Mouse (Mus musculus) urinary bladder, adult 2 months (tissue): ENCODE data around the gene Gpr152. TPM values are rescaled to one million over a fixed set of nuclear protein-coding genes. Genes with fewer than 3 reads are reported as not detected.
"Not testable (repeated sequence)": the region's sequence is repeated elsewhere in the genome, so short reads cannot be mapped to it uniquely, and the experiment has no call there.

Source experiments
- DNase-seq: peaks from one replicate; pipeline ENCODE4 v3.0.0; 2022; ENCODE audit warnings: low spot score
- polyA plus RNA-seq: library from polyadenylated mRNA; depleted of rRNA; stranded (reverse); fragments of >200 nt; gene quantifications from 2 replicates; pipeline ENCODE4 v1.2.3, GENCODE M21; 2012

Gene Gpr152
- polyA plus RNA-seq, 1 experiment, result 0.04 TPM

DNA sequence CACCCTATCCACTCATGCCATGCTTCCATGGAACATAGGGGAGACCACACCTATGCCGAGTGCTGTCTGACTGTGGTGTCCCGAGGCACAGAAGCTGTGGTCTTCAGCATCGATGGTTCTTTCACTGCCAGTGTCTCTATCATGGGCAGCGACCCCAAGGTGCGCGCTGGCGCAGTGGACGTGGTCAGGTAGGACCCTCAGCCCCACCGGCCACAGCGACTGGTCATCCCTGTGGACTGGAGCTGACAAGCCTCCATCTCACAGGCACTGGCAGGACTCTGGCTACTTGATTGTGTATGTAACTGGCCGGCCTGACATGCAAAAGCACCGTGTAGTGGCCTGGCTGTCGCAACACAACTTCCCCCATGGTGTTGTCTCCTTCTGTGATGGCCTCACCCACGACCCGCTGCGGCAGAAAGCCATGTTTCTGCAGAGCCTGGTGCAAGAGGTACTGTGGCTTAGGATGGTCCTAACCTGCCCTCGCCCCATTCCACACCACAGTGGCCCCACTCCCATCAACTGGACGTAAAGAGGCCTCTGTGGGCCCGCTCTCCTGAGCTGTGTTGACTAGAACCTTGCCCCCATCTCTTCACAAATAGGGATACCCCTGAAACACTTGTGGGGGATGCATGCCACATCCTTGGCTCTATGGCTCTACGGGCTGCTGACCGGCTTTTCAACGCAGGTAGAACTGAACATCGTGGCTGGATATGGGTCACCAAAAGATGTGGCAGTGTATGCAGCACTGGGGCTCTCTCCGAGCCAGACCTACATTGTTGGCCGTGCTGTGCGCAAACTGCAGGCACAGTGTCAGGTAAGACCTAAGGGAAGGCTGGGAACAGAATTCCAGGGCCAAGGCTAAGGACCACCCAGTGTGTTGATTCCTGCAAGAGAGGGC lies 27.3 kb upstream of the Gpr152 start:
- no peak for DNase-seq

DNA sequence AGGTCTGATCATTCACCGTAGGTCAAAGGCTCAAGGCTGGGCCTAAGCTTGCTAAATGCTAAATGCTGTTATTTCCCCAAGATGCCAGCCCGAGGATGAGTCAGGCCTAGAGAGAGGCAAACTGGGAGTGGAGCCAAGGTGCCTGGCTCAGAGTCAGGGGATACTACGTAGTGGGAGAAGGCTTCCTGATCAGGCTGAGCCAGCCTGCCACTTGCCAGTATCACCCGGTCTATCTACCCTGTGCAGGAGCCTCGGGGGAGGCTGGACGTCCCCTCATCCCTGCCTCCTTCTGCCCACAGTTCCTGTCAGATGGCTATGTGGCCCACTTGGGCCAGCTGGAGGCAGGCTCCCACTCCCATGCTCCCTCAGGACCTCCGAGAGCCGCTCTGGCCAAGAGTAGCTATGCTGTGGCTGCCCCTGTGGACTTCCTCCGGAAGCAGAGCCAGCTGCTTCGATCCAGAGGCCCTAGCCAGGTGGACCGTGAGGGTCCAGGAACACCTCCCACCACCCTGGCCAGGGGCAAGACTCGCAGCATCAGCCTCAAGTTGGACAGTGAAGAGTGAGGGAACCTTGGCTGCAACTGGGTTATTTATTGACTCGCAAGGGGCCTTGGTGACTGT lies 26.3 kb upstream of the Gpr152 start:
- DNase-seq, result peak; percentile 65

DNA sequence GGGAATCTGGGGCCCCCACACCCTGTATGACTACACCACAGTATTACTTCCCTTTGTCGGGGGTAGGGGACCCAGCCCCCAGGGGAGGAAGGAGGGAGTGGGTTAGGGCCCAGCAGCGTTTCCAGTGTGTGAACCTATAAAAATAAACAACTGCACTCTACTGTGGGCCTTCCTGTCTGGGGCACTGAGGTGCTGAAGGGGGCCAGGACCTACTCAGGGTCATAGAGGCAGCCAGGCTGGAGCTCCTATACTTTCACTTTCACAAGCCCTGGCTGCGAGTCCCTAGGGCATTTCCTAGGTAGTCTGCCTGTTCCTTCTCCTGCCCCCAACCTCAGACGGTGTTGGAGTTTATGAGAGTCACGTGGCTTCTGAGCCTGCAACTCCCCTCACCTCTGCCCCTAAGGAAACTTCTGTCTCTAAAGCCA lies 25.8 kb upstream of the Gpr152 start:
- DNase-seq, result no peak

DNA sequence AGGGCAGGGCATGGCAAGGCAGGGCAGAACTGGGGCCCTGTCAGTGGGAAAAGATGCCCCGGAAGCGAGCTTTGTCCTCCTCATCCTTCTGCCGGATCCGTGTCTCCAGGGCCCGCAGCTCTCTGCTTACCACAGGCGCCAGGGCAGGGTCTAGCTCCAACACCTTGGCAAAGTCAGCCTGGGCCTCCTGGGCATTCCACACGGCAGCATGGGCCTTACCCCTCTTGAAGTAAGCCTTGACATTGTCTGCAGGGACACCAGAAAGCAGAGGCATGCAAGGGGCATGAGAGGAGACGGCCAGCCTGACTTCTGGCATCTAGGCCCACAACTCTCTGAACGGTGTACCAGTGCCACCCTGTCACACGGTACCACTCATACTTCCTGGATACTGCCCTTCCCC lies 25.0 kb upstream of the Gpr152 start:
- no peak for DNase-seq

DNA sequence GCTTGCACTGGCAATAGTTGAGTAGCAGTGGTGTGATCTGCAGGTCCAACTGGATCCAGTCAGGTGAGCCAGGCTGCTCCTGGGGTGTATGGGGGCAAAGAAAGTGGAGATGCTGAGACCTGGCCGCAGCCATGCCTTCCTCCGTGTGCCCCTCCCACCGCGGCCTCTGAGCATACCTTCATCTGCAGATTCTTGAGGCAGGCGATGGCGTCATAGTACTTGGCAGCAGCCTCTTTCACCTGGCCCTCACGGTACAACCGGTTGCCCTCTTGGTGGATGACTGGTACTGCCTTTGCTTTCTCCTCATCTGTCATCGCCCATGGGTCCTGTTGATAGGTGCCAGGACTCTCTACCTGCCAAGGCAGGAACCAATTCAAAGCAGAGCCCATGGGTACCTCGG lies 24.4 kb upstream of the Gpr152 start:
- DNase-seq, result no peak

DNA sequence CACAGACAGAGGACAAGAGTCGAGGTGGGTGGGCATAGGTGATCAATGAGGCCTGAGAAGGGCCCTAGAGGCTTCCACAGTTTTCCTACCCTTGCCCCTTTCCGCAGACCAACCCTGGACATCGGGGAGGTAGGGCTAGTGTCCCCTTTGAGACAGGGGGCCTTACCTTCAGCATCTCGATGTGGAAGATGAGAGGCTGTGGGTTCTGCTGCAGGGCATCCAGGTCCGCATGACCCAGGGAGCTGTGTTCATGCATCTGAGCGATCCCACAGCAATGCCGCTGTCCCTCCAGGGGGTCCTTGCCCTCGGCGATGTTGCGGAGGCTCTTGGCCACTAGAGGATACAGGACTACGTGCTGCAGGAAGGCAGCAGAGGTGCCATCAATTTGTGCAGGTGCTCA lies 23.8 kb upstream of the Gpr152 start:
- no peak for DNase-seq

DNA sequence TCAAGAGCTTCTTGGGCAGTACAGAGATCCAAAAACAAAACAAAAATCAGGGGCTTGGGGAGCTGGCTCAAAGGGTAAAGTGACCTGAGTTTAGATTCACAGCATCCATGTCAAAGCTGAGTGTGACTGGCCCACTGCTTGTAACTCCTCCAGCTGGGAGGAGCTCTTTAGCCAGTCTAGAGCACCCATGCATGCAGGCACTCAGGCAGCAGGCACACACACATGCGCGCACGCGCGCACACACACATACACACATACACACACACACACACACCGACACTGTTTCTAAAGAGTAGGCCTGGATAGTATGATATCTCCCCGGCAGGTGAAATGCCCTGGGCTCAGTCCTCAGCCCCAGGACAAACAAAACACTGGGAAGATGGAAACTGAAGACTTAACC lies 22.6 kb upstream of the Gpr152 start:
- DNase-seq, result no peak

DNA sequence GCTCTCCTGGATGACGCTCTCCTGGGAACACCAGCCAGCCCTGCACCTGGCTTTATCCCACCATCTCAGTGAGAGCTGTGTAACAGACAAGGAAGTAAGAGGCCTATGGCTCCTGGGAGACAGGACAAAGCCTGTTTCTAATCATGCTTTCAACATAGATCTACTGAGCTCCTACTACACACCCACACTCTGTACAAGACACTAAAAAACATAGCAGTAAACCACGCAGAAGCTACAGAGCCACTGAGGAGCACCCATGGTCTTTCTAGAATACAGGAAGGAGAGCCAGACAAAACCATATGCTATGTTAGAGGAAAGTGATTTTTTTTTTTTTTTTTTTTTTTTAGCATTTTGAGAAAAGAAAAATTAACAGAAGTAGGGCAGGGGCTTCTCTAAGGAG lies 21.2 kb upstream of the Gpr152 start:
- no peak for DNase-seq

DNA sequence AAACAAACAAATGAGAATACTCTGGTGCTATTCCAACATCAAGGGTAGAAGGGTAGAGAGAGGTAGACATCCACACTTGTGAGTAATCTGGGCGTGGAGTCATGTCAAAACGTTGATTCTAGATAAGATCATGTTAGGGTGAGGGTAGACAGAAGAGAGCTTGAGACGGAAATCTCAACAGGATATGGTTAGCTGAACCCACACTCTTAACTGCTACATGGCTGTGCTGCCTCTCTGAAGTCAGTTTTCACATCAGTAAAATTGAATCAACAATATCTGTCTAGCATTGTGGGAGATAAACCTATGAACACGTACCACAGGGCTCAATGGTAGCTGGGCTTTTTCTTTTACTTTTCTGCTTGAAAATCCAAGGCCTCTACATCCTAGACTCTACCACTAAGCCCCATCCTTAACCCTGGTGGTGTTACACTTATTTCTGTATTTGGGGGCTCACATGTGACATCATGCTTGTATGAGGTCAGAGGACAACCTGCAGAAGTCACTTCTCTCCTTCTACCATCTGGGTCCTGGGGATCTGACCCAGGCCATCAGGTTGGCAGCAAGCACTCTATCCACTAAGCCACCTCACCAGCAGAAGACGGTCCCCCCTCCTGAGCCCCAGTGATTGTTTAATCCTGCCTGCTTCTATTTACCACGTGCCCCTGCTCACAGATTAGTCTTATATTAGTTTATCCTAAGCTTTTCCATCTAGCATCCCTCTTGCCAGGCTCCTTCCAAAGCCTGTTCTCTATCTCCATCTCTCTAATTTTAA lies 19.7 kb upstream of the Gpr152 start:
- no peak for DNase-seq

DNA sequence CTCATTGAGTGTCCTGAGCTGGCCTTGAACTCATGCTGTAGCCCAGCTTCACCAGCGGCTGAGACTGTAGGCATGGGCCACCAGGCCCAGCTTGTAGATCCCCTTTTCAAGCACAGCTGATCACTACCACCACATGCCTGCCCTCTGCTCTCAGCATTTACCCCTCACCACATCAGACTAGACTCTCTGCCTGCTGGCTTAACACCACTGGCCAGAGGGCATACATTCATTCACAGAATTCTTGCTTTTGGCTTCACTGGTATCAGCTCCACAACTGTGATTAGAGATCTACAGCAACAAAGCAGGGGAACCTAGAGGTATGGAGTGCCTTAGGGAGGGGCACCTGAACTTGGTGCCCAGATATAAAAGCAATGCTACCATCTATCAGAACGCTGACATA lies 19.1 kb upstream of the Gpr152 start:
- no peak for DNase-seq

DNA sequence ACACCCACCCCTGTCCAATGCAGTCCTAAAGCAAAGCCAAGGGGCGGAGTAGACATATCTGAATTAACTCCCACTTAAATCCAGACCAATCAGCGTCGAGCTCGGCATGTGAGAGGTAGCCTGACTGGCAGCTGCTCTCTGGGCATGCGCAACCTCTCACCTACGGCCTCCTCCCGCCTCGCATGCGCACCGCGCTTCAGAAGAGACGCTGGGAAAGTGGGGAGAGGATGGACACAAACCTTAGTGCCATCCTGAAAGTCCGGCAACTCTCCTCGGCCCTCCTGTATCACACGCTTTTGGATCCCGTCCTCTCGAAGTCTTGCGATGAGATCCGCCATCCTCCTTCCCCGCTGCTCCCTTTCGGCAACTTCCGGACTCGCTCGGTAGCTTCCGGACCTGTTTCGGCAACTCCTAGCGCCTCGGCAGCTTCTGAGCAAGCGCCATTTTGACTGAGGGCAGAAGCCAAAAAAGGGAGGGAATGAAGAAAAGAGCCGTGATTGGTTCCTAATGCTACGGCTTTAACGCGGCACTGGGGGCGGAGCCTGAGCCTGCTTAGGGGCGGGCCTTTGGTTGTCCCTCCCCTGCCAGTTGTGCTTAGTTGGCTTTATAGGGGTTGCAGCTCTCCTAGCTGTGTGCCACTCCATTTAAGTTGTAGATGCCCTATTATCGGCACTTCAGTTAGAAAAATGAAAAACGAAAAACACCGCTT lies 18.3 kb upstream of the Gpr152 start:
- DNase-seq, result peak; percentile 90

DNA sequence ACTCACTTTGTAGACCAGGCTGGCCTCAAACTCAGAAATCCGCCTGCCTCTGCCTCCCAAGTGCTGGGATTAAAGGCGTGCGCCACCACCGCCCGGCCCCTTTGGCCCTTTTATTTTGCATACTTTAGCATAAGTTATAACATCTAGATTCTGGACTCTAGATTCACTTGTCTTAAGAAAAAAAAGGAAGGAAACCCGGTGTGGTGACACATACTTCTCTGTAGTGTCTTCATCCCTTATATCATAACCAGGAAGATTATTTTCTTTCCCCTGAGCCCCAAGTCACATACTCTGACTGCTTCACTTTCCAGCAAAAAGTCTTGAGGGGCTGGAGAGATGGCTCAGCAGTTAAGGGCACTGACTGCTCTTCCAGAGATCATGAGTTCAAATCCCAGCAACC lies 17.7 kb upstream of the Gpr152 start:
- not testable (repeated sequence) for DNase-seq

DNA sequence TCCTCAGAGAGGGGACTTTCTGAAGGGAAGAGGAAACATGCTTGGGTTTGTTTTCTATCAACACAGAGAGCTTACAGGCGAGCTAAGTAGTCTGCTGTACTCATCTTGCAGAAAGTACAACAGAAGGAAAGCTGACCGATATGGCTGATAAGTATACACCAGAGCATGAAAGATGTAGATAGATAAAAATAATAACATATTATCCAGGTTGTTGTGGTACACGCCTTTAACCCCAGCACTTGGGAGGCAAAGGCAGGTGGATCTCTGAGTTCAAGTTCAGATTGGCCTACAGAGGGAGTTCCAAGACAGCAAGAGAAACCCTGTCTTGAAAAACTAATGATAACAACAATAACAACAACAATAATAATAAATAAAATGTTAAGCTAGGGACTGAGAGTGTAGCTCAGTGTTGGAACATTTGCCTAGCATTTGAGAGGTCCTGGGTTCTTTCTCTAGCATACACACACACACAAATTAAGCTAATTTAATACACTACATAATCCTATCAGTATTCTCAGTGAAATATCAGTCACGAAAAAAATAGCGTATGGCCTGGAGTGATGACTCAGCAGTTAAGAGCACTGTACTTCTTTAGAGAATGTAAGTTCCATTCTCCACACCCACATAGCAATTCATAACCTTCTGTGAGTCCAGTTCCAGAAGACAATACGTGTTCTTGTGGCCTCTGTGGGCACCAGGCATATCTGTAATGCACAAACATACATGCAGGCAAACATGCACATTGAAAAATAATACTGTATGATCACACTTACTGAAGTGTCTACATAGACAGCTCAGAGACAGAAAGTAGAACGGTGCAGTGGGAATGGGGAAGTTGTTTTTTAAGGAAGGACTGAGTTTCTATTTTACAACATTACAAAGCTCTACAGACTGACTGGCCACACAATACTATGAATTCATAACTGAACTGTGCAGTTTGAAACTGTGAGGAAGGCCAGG lies 16.9 kb upstream of the Gpr152 start:
- no peak for DNase-seq

DNA sequence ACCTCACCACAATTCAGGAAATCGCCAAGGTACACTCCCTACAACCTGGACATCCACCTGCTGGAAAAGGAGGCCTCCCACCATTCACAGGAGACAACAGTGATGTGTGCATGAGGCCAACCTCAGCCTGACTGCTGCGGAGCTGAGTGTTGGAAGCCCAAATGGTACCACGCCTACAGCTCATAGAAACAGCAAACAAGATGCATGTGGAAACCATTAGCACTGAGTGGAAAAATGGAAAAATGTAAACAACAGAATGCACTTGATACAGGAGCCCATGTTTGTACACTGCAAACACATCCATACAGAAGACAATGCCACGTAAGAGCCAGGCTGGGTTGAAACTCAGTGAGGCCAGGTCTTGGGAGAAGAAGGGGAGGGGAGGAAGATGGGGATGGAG lies 15.2 kb upstream of the Gpr152 start:
- no peak for DNase-seq

DNA sequence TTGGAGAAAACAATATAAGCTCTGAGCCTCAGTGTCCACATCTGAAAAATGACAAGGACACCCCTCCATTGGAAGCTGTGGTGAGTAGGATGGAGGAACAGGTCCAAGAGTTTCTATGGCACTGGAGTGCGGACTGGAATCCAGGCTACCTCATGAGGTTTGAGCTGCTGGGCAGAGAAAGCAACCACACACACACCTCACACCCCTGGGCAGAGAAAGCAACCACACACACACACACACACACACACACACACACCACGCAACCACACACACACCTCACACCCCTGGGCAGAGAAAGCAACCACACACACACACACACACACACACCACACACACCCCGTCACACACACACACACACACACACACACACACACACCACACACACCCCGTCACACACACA lies 14.3 kb upstream of the Gpr152 start:
- not testable (repeated sequence) for DNase-seq

DNA sequence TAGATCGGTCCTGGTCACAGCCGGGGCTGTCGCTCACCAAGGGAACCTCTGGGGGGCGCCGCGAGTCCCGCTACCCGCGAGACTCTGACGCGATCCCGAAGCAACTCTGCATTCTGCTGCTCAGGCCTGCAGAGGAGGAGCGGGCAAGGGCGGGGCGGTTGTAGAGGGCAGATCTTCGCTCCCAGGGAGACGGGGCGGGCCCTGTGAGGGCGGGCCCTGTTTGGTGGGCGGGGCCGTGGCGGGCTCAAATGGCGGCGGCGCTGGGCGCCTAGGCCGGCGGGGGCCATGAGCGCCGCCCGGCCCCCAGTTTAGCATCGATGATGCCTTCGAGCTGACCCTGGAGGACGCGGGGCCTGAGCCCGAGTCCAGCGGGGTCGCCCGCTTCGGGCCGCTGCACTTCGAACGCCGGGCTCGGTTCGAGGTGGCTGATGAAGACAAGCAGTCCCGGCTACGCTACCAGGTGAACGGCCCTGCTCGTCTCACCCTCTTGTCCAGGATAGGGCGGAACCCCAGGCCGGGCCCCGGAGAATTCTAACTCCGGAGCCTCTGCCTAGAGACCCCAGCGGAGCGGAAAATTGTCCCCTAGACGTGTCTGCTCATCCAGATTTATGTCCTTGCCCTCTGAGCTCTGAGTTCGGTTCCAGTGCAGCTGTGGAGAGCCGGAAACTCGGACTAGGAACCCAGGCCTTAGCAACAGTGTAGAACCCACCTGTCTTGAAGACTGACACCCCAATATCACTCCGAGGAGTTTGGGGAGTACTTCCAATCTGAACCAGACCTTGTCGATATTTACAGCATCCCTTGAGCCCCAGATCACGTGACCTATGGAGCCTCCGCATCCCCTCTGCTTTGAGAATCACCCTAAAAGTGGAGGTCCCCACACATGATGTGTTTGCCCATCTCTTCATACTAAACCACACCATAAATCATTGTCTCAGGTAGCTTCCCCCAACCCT lies 13.6 kb upstream of the Gpr152 start, which contains the start of gene Aip:
Gene Aip, minus strand, starts transcription at position 118 of the 956 bp plus-strand sequence.
- DNase-seq, result peak; percentile 94

DNA sequence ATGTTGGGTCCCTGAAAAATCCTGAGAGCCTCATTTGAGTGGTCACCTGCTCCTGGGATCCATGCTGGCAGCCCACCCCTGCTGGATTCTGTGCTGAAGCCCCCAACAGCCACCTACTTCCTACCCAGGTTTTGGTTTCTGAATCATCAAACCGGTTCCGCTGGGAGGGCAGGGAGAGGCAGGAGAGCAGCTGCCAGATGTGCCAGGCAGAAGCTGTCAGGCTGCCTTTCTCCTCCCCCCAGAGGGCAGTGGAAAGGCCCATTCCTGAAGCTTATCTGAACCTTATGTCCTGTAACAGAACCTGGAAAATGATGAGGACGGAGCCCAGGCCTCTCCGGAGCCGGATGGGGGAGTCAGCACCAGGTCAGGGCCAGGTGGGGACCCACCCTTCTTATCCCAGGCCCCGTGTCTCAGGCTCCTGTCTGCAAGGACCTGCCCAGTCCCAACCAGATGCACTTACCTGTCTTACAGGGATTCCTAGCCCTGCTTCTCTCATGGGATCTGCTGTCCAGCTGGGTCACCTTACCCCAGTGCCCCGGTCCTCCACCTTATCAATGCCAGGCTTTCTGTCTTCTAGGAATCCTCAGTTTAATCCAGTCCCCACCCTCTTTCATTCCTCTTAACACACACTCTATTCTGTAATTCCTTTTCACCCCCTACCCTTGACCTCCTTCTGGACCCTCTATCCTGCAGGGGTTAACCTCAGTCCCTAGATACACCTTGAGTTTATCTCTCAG lies 12.7 kb upstream of the Gpr152 start:
- no peak for DNase-seq

DNA sequence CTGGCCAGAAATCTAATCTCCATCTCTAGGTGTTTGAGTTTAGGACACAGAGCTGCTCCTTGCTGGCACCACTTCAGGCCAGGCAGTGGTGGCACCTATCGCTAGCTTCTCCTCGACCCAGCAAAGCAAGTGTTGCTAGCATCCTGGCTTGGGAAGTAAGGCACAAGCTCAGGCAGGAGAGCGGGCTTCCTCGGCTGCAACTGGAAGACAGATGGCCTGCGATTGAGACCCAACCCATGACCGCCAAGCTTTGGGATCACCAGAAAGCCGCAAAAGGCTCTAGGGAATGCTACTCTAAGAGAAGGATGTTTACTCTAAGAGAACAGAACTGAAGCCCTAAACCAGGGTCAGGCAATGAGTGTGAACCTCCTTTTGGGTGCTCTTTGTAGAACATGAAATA lies 10.1 kb upstream of the Gpr152 start:
- DNase-seq, result no peak

DNA sequence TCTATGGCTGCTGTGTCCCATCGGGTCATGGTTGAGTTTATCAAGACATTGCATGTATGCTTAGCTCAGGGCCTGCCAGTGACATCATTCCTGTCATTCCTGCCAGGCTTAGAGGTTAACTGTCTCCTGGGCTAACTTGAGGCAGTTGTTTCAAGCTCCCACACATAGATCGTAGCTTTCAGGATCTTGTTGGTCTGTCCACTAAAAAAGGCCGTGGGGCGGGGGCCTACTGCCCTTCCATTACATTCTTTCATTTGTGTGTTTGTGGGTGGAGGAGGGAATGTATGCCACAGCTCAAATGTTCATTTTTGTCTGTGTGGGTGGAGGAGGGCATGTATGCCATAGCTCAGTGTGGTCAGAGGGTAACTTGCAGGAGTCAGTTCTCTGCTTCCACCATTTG lies 9.5 kb upstream of the Gpr152 start:
- DNase-seq, result no peak
